Mouse (Mus musculus) CH12.LX (cell line): ENCODE measurements around the gene Prr14l.
"Not testable (repeated sequence)": the region's sequence is repeated elsewhere in the genome, so short reads cannot be mapped to it uniquely, and the experiment has no call there.

Source experiments
- CTCF ChIP-seq, 2 experiments: IDR thresholded peaks in 1 of 2; conservative IDR thresholded peaks in 1 of 2; 2 replicates each; pipeline ENCODE4 v1.5.1; 2011 to 2012; ENCODE audit warnings: low read depth in 2 of 2, low read length in 2 of 2, improper control_type of control experiment in 1 of 2, inconsistent platforms in 1 of 2, mild to moderate bottlenecking in 1 of 2, moderate library complexity in 1 of 2
- E2F4 ChIP-seq: IDR thresholded peaks from 2 replicates; pipeline ENCODE4 v1.6.1; 2011; ENCODE audit warnings: low read depth, low read length, improper control_type of control experiment; ENCODE audit not compliant: insufficient replicate concordance
- EP300 ChIP-seq: IDR thresholded peaks from 2 replicates; pipeline ENCODE4 v1.6.1; 2011; ENCODE audit warnings: low read length, improper control_type of control experiment
- MAFK ChIP-seq: IDR thresholded peaks from 2 replicates; pipeline ENCODE4 v1.6.1; 2011; ENCODE audit warnings: low read length, improper control_type of control experiment; ENCODE audit not compliant: insufficient replicate concordance
- POLR2A ChIP-seq: IDR thresholded peaks from 2 replicates; pipeline ENCODE4 v1.6.1; 2011; ENCODE audit warnings: low read depth, mild to moderate bottlenecking, improper control_type of control experiment, low read length
- ZNF384 ChIP-seq: IDR thresholded peaks from 2 replicates; pipeline ENCODE4 v1.6.1; 2012; ENCODE audit warnings: low read depth, low read length, improper control_type of control experiment, inconsistent platforms

DNA sequence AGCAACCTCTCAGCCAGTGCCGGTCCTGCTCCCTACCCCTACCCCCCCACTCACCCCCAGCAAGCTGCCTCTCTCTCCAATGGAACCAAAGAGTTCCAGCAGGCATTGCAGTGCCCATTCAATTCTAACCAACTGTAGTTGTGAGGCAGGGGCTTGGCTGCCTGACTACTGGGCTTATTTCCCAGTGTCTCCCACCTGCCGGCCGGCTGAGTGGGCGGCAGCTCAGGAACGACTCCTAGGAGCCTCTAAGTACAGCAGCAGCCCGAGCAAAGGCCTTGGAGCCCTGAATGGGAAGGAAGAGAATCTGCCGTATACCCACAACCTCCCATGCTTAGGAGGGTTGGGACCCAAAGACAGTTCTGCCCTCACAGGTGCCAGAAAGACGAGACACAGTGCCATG, 113.2 kb downstream of the Prr14l start:
- not testable (repeated sequence) for TF ChIP-seq ZNF384; CTCF (conservative IDR thresholded peaks at IDR 0.05 in 1 of 2, IDR thresholded peaks at IDR 0.05 in 1 of 2; ENCODE audit: low read depth in 2 of 2, low read length in 2 of 2); EP300; POLR2A; E2F4; MAFK
